Mouse (Mus musculus) C2C12 (cell line): Measurements from ENCODE around the gene P2ry14. TPM values are rescaled to one million over a fixed set of nuclear protein-coding genes. Genes with fewer than 3 reads are reported as not detected.

Source experiments
- H3K27me3 ChIP-seq: one replicate; pipeline ENCODE4 v1.6.1; 2011; ENCODE audit not compliant: control insufficient read depth, insufficient read depth, insufficient read length
- H3K36me3 ChIP-seq: one replicate; pipeline ENCODE4 v1.6.1; 2011; ENCODE audit not compliant: control insufficient read depth, insufficient read depth
- H3K4me3 ChIP-seq: one replicate; pipeline ENCODE4 v1.5.1; 2011; ENCODE audit warnings: mild to moderate bottlenecking, control low read depth; ENCODE audit not compliant: poor library complexity, insufficient read depth, severe bottlenecking
- H3K79me2 ChIP-seq: one replicate; pipeline ENCODE4 v1.6.1; 2011; ENCODE audit not compliant: control insufficient read depth, insufficient read depth
- H3K79me3 ChIP-seq: one replicate; pipeline ENCODE4 v1.6.1; 2011; ENCODE audit warnings: low read depth, control low read depth
- H3ac ChIP-seq: one replicate; pipeline ENCODE3; 2011; ENCODE audit warnings: low read depth; ENCODE audit not compliant: control insufficient read depth, insufficient read length
- CEBPB ChIP-seq: IDR thresholded peaks from one replicate; pipeline ENCODE4 v1.6.1; 2011; ENCODE audit warnings: low read depth, mild to moderate bottlenecking, control low read depth, moderate library complexity
- CTCF ChIP-seq: IDR thresholded peaks from one replicate; pipeline ENCODE4 v1.5.1; 2011; ENCODE audit not compliant: control insufficient read depth, insufficient read depth, insufficient read length
- FOSL1 ChIP-seq: IDR thresholded peaks from one replicate; pipeline ENCODE4 v1.8.0; 2011; ENCODE audit warnings: mild to moderate bottlenecking, low read length; ENCODE audit not compliant: poor library complexity, insufficient read depth, severe bottlenecking
- MAX ChIP-seq: IDR thresholded peaks from one replicate; pipeline ENCODE4 v1.6.1; 2011; ENCODE audit warnings: mild to moderate bottlenecking, control low read depth
- MYOD1 ChIP-seq: IDR thresholded peaks from one replicate; pipeline ENCODE4 v1.6.1; 2011; ENCODE audit warnings: low read depth; ENCODE audit not compliant: control insufficient read depth, insufficient read length
- MYOG ChIP-seq: IDR thresholded peaks from one replicate; pipeline ENCODE4 v1.6.1; 2011; ENCODE audit not compliant: control insufficient read depth, insufficient read length; ENCODE audit errors: extremely low read depth
- USF1 ChIP-seq: IDR thresholded peaks from one replicate; pipeline ENCODE4 v1.6.1; 2011; ENCODE audit warnings: low read depth, mild to moderate bottlenecking, control low read depth, moderate library complexity
- polyA plus RNA-seq: library from polyadenylated mRNA; unstranded; fragments of >200 nt; fragmentation: generic; extraction: Trizol; gene quantifications from one replicate; pipeline ENCODE4 v1.2.1, GENCODE M21; 2012; ENCODE audit warnings: missing spikeins

Gene P2ry14
- polyA plus RNA-seq, 1 experiment = not detected

- no peaks in the 10 kb centered on the region for H3K79me2 ChIP-seq
- H3K79me3 ChIP-seq = no peaks in the 10 kb centered on the region
- no peak overlapping the region for H3K4me3 ChIP-seq
- H3K27me3 ChIP-seq = no peaks in the 10 kb centered on the region
- H3ac ChIP-seq = no peak overlapping the region
- H3K36me3 ChIP-seq = no peaks in the 10 kb centered on the region
- TF ChIP-seq MYOD1 = no peak
- no peak for TF ChIP-seq CEBPB
- TF ChIP-seq USF1 = no peak
- no peak for TF ChIP-seq MAX
- no peak for TF ChIP-seq FOSL1
- no peak for TF ChIP-seq MYOG
These were observed 16.7 kb upstream of the P2ry14 start for GRCm38 (mm10) chr3:59169921-59170627.

- Histone ChIP-seq H3K79me3 (no peaks in the 10 kb centered on the region), H3ac (no peak overlapping the region), H3K27me3 (no peaks in the 10 kb centered on the region), H3K36me3 (no peaks in the 10 kb centered on the region), H3K79me2 (no peaks in the 10 kb centered on the region), H3K4me3 (no peak overlapping the region)
- TF ChIP-seq FOSL1 (no peak), CTCF (no peak), MYOG (no peak), MYOD1 (no peak), USF1 (no peak), MAX (no peak), CEBPB (no peak)
These were observed 15.8 kb upstream of the P2ry14 start for GRCm38 (mm10) chr3:59169215-59169614.

- no peak overlapping the region for H3ac ChIP-seq
- no peaks in the 10 kb centered on the region for H3K27me3 ChIP-seq
- TF ChIP-seq MYOD1 = no peak
- TF ChIP-seq CEBPB = no peak
- no peak for TF ChIP-seq FOSL1
- no peak for TF ChIP-seq MYOG
- no peak for TF ChIP-seq CTCF
- TF ChIP-seq MAX = no peak
- no peaks in the 10 kb centered on the region for H3K79me3 ChIP-seq
- no peak overlapping the region for H3K4me3 ChIP-seq
- no peaks in the 10 kb centered on the region for H3K36me3 ChIP-seq
- no peaks in the 10 kb centered on the region for H3K79me2 ChIP-seq
These were observed 15.1 kb upstream of the P2ry14 start for GRCm38 (mm10) chr3:59168476-59168875.

GRCm38 (mm10) chr3:59167417-59168054 is 14.1 kb upstream of the P2ry14 start:
- H3K27me3 ChIP-seq = no peaks in the 10 kb centered on the region
- H3K79me3 ChIP-seq = no peaks in the 10 kb centered on the region
- H3K79me2 ChIP-seq = no peaks in the 10 kb centered on the region
- H3ac ChIP-seq = no peak overlapping the region
- H3K36me3 ChIP-seq = no peaks in the 10 kb centered on the region
- H3K4me3 ChIP-seq = no peak overlapping the region
- TF ChIP-seq FOSL1 = no peak
- TF ChIP-seq CEBPB = no peak
- TF ChIP-seq MYOD1 = no peak
- no peak for TF ChIP-seq MAX
- no peak for TF ChIP-seq MYOG
- no peak for TF ChIP-seq USF1
- no peak for TF ChIP-seq CTCF

- H3K79me2 ChIP-seq = no peaks in the 10 kb centered on the region
- TF ChIP-seq CEBPB (no peak), MYOG (no peak), USF1 (no peak)
- no peaks in the 10 kb centered on the region for H3K36me3 ChIP-seq
- no peaks in the 10 kb centered on the region for H3K27me3 ChIP-seq
- no peak overlapping the region for H3ac ChIP-seq
- H3K4me3 ChIP-seq = no peak overlapping the region
- H3K79me3 ChIP-seq = no peaks in the 10 kb centered on the region
These were observed 7.0 kb upstream of the P2ry14 start for GRCm38 (mm10) chr3:59160465-59160864.

- Histone ChIP-seq H3ac (no peak overlapping the region), H3K4me3 (no peak overlapping the region), H3K36me3 (no peaks in the 10 kb centered on the region), H3K79me3 (no peaks in the 10 kb centered on the region), H3K79me2 (no peaks in the 10 kb centered on the region), H3K27me3 (no peaks in the 10 kb centered on the region)
- TF ChIP-seq FOSL1 (no peak), USF1 (no peak), CEBPB (no peak), MAX (no peak), MYOD1 (no peak), CTCF (no peak), MYOG (no peak)
These were observed 3.6 kb upstream of the P2ry14 start for GRCm38 (mm10) chr3:59157048-59157447.
